Mouse (Mus musculus): ENCODE data around the gene Gm10309. TPM values are rescaled to one million over a fixed set of nuclear protein-coding genes. Genes with fewer than 3 reads are reported as not detected.
"Not testable (repeated sequence)": the region's sequence is repeated elsewhere in the genome, so short reads cannot be mapped to it uniquely, and the experiment has no call there.

Gm10309 gene
- total RNA-seq, 2 experiments from 2014 or later: not detected

DNA sequence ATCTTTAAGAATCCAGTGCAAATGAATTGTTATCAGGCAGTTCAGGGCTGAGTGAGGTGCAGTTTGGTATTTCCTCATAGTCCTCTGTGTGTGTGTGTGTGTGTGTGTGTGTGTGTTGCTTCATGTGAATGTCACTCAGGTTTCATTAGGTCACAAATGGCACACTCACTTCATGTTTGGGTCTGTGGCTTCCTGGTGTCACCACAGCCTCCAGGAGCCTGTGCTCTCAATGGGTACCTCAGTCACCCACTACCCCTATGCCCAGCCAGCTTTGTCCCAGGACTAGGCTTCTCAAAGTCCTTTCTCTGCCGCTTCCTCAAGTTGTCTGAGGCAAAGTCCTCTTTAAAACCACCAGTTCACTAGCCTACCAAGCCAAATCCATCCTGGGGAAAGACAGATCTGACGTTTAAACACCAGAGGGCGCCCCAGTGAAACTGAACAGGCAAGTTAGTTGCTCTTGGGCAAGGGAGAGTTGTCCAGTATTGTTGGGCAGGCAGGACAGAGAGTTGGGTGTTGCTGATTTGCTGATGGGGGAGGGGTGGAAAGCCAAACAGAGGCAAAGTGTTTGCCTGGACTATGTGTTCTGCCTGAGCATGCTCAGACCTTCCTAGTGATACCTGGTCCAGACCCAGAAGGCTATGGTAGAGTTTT lies 20.8 kb downstream of the Gm10309 start:
- Histone ChIP-seq H3K27ac (no peak overlapping the region), H3K4me3 (no peak overlapping the region)
- DNase-seq (ENCODE audit: low spot score in 2 of 2): peak; percentile 81 to 86
- peak; percentile 89 for TF ChIP-seq CTCF (conservative IDR thresholded peaks at IDR 0.05)

DNA sequence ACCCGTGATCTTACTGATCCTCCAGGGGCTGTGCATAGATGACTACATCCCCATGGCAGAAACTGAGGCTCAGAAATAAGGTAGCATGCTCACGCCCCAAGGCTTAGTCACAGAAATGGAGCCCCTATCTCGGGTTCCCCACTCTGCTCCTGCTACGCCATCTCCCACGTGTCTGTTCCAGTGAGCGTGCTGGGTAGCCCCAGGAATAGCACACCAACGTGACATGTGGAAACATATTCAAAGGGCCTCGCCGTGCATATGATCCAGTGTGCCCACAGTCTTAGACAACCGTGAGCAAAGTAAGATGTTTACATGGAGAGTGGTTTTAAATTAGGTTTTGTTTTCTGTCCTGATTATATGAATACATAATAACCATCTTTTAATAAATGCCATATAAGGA lies 22.4 kb downstream of the Gm10309 start:
- no peak for DNase-seq (ENCODE audit: low spot score in 2 of 2)
- Histone ChIP-seq H3K4me3 (no peak overlapping the region), H3K27ac (peak overlapping the region; percentile 23; the same call in 1 of the 2 replicates)
- TF ChIP-seq CTCF (conservative IDR thresholded peaks at IDR 0.05): no peak

DNA sequence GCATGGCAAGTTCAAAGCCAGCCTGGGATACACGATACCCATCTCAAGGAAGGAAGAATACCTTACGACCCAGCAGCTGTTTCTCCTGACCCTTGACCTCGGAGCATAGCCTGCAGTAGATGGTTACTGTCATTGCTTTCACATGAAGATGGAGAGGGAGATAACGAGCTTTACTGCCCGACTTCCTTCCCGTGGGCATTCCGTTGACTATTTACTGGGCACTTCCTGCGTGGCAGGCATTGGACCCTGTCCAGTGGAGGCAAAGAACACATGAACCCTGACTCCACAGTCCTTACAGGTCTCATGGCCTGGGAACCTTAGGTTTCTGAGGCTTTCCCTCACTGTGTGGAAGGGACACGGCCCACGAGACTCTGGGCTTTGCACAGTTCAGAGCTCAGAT lies 25.6 kb downstream of the Gm10309 start:
- no peak overlapping the region for H3K27ac ChIP-seq
- no peak for DNase-seq (ENCODE audit: low spot score in 2 of 2)
- no peak for TF ChIP-seq CTCF (conservative IDR thresholded peaks at IDR 0.05)
- H3K4me3 ChIP-seq: no peak overlapping the region

DNA sequence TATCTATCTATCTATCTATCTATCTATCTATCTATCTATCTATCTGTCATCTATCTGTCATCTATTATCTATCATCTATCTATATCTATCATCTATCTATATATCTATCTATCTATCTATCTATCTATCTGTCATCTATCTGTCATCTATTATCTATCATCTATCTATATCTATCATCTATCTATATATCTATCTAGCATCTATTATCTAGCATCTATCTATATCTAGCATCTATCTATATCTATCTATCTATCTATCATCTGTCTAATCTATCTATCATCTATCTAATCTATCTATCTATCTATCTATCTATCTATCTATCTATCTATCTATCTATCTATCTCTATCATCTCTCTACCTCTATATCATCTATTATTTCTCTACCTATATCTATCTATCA lies 27.6 kb downstream of the Gm10309 start:
- H3K4me3 ChIP-seq; DNase-seq (ENCODE audit: low spot score in 2 of 2); H3K27ac ChIP-seq: not testable (repeated sequence)

DNA sequence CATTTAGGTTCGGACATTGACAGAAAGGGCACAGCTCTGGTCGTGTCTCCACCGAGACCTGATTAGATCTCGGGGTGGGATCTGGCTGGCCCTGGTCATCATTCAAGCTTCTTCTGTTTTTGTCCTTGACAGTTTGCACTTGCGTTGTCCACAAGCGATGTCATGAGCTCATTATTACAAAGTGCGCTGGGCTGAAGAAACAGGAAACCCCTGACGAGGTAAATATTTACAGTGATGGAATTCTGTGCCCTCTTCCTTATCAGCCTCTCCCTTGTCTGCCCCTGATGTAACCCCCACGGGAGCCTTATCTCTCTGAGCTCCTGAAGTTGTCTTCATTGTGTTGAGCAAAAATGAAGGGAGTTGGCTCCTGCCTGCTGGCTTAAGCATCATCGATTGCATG lies 28.4 kb downstream of the Gm10309 start:
- DNase-seq (ENCODE audit: low spot score in 2 of 2): no peak
- Histone ChIP-seq H3K27ac (no peak overlapping the region), H3K4me3 (no peak overlapping the region)
- no peak for TF ChIP-seq CTCF (conservative IDR thresholded peaks at IDR 0.05)

DNA sequence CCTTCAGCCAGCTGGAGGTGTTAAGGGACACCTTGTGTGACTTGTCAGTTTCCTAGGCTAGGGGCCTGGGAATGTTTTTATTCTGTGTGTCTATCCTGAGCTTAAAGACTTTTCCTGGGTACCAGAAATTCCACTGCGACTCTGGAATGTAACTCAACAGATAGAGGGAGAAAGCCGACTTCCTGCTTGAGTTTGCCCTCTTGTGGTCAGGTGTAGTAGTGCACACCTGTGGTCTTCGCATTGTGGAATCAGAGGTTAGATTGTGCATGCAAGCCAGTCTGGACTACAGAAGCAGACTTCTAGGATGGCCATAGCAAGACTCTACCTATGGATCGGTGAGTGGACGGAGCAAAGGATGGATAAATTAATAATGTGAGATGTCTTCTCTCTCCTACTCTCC lies 33.3 kb downstream of the Gm10309 start:
- no peak overlapping the region for H3K27ac ChIP-seq
- peak; percentile 81 for TF ChIP-seq CTCF (conservative IDR thresholded peaks at IDR 0.05)
- H3K4me3 ChIP-seq: no peak overlapping the region
- no peak for DNase-seq (ENCODE audit: low spot score in 2 of 2)

DNA sequence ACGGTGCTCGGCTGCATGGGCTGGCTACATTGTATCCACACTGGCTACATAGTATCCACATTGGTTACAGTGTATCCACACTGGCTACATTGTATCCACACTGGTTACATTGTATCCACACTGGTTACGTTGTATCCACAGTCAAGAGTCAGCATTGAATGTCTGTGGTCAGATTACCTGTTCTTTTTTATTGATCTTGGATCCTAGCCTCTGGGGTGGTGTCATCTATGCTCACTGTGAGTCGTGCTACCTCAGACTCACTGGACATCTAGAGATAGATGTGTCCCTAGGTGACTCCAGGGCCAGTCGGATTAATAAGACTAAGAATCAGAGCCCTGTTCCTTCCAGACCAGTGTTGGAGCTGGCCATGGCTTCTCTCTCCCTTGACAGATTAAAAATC lies 34.9 kb downstream of the Gm10309 start:
- Histone ChIP-seq H3K27ac (peak overlapping the region; percentile 74; the same call in 1 of the 2 replicates), H3K4me3 (no peak overlapping the region)
- DNase-seq (ENCODE audit: low spot score in 2 of 2): no peak
- TF ChIP-seq CTCF (conservative IDR thresholded peaks at IDR 0.05): no peak

DNA sequence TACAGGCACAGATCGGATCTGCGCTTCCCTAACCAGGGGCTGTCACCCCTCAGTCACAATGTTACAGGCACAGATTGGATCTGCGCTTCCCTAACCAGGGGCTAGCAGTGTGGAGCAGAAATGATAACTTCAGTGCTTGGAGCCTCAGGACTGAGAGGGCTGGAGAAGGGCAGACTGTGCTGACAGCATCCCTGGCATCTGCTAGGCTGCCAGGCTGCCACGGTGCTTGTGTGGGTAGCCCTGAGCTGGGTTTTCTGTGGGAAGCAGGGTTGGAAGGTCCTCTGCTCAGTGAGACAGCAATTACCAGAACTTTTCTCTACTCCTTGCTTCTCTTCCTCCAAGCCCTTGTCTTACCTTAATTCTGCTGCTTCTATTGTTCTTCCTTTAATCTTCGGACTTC lies 37.1 kb downstream of the Gm10309 start:
- Histone ChIP-seq H3K4me3 (no peak overlapping the region), H3K27ac (peak overlapping the region; percentile 74)
- TF ChIP-seq CTCF (conservative IDR thresholded peaks at IDR 0.05): no peak
- DNase-seq (ENCODE audit: low spot score in 2 of 2): no peak

DNA sequence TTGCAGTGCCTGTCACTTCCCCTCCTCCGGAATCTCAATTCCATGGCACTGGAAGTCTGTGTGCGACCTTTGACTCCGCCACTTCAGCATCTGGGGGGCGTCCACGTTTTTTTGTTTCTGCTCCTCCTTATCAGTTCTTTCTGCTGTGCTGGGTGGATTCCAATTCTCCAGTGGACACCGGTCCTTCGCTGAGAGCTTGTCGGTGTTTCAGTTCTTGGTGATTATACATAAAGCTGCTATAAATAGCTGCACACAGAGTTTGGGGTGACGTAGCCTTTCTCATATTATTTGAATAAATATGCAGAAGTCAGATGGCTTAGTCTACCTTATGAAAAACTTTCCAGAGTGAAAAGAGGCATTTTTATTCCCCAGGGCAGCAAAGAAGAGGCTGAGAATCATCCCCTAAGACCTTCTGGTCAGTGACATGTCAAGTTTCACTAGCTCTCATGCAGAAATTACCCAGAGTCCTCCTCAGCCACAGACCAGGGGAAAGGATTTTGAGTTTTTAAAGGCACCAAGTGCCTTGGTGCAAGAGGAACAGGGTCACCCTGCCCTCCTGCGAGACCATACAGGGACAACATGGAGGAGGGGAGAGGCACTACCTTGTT lies 37.6 kb downstream of the Gm10309 start:
- Histone ChIP-seq H3K27ac (peak overlapping the region; percentile 74), H3K4me3 (no peak overlapping the region)
- TF ChIP-seq CTCF (conservative IDR thresholded peaks at IDR 0.05): no peak
- no peak for DNase-seq (ENCODE audit: low spot score in 2 of 2)

DNA sequence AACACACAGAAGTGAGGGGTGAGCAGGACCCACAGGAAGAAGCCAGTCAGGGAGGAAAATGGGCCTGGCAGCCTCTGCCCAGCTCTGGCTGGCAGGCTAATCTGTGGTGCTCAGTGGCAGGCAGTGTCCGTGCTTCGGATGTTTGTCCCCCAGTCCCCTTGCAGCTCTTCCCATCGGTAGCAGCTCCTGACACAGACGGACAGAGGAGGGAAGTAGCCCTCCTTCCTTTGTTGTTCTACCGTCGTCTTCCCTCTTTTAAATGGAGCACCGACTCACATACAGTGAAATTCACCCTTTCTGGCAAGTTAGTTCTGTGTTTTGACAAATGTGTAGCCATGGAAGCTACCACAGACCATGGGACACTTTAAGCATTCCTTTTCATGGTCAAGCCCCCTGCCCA lies 38.2 kb downstream of the Gm10309 start:
- DNase-seq (ENCODE audit: low spot score in 2 of 2): no peak
- H3K4me3 ChIP-seq: no peak overlapping the region
- no peak for TF ChIP-seq CTCF (conservative IDR thresholded peaks at IDR 0.05)
- H3K27ac ChIP-seq: peak overlapping the region; percentile 74

DNA sequence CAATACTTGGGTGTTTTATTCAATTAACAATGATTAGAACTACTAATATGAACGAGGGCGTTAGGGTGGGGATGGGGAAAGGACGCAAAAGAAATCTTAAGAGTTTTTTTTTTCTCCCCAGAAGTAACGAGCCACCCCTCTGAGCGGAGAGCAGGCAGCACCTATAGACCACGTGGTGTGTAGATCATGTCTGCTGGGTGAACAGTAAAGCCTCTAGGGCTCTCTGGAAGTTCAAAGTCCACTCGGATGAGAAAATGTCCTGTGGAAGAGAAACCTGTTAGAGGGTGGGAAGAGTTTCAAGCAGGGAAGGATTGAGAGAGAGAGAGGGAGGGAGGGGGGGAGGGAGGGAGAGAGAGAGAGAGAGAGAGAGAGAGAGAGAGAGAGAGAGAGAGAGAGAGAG lies 38.6 kb downstream of the Gm10309 start:
- Histone ChIP-seq H3K4me3 (no peak overlapping the region), H3K27ac (peak overlapping the region; percentile 88; the same call in 1 of the 2 replicates)
- DNase-seq (ENCODE audit: low spot score in 2 of 2): no peak
- no peak for TF ChIP-seq CTCF (conservative IDR thresholded peaks at IDR 0.05)

DNA sequence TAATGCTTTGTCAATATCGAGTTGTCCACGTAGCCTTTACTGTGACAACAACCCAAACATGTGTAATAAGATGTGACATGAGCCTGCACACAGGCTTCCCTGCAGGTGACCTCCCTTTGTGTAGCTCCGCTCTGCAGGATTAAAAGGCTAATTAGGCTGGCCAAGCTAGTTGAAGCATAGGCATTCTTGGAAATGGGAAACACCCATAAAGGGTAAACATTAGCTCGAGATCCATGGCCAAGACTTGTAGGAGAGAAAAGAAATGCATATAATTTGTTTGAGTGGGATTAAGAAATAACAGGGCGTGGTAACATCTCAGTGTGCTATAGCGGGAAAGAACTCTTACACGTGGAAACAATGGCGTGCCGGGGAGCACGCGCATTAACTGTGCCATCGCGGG lies 39.2 kb downstream of the Gm10309 start:
- peak overlapping the region; percentile 88 for H3K27ac ChIP-seq
- no peak overlapping the region for H3K4me3 ChIP-seq
- no peak for TF ChIP-seq CTCF (conservative IDR thresholded peaks at IDR 0.05)
- DNase-seq (ENCODE audit: low spot score in 2 of 2): no peak

DNA sequence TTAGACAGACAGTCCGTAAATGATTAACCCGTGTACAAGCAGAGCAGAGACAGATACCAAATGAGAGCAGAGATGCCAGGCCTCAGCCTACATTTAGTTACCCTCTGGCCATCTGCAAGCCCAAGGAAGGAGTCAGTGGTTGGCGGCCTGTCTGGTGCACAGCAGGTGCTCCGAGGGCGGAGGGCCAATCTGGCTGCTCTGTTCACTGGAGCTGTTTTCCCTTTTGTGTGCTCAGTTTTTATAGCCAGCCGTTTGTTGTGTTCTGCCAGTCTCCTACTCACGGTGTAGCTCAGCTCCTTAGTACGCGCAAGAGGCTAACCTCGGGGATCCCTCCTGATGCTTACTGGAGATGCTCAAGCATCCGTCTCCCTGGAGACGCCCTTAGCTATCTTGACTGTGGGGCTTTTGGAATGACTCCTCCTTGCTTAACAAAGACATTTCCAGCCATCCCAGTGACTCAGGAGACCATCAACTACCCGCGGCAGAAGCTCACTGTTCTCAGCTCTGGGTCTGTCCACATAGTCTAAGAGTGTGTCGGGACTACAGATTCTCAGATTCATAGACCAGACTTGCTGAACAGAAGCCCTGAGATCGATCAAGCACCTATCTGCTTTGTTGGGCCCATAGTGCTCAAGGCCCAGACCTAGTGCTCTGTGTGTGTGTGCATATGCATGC lies 40.2 kb downstream of the Gm10309 start:
- Histone ChIP-seq H3K27ac (peak overlapping the region; percentile 88), H3K4me3 (no peak overlapping the region)
- no peak for TF ChIP-seq CTCF (conservative IDR thresholded peaks at IDR 0.05)
- DNase-seq (ENCODE audit: low spot score in 2 of 2): peak; percentile 68 to 78

DNA sequence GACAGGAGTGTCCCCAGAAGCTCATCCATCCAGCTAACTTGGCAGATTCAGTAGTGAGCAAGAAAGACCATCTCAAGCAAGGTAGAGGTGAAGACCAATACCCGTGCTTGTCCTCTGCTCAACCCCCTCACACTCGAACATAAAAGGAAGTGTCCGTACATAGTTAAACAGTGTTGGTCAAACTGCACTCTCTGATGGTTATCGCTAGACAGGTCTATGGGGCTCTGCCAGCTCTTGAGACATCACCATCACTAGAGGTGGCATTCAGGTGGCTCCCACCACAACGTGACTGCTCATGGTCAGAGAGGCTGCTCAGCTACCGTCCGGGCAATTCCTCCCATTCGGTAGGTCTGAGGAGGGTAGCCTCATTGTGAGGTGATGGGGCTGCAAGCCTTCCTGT lies 40.8 kb downstream of the Gm10309 start:
- DNase-seq (ENCODE audit: low spot score in 2 of 2): no peak
- peak overlapping the region; percentile 88 for H3K27ac ChIP-seq
- no peak for TF ChIP-seq CTCF (conservative IDR thresholded peaks at IDR 0.05)
- H3K4me3 ChIP-seq: no peak overlapping the region

All from layer of hippocampus, adult 2 months (tissue).